Mouse (Mus musculus) B cell, adult 2 months (primary cell): Measurements from ENCODE around the gene Lsamp.

Source experiments
- DNase-seq, 2 experiments: peaks; one replicate each; pipeline ENCODE4 v3.0.0; 2022

Gene Lsamp

DNA sequence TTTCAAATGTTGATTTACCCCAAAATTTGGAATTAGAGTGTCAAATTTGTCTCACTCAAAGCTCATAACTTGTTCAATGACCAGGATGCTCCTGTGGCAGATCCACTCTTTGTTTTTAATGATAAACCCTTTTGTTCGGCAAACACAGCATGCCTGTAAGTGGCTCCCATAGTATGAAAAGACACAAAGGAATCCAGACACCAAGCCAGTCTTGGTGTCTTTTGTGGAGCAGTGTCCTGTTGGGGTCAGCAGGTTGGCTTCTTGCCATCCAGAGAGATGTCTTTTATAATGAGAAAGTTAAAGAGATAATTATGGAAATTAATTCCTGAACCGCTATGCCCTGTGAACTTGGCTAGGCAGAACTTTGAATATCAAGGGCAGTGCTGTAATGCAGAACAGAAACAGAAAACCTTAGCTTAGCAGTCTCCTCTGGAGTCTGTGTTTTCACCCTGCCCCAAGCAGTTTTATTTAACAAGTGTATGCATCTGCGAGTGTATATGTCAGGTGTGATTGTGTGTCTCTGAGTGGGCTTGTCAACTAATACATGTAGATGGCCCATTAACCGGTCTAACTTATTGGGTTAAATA is 310.2 kb downstream of the Lsamp start:
- DNase-seq, result no peak

DNA sequence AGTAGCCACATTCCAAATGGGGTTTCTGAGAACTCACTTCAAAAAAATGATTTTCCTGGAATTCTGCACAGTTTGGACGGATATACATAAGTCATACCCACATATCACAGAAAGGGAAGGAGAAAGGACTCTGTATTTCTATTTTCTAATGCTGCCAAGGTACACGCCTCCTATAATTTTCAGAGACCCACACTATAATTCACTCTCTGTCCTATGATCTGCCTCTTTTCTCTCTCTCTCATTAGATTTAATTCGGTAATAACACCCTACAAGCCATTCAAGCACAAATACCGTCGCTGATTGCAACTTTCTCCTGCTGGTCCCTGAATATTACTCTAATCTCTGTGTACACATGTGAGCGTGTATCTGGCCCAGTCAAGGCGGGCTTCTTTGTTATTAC is 311.1 kb downstream of the Lsamp start:
- no peak for DNase-seq

DNA sequence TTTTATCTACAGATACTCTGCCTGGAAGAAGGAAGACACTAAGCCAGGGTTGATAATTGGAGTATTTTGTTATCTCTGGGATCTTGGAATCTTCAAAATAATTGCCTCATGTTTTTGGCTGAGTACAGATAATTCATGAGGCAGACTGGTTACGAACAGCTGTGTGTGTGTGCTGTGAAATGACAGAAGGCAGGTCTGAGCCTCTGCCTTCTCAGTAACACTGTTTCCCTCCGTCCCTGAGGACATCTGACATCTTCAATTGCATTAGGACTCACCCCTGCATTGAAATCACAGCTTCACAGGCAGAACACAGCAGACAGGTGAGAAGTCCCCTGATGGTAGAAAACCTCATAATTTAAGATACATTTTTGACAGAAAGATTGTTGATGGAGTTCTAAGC is 323.5 kb downstream of the Lsamp start:
- no peak for DNase-seq

DNA sequence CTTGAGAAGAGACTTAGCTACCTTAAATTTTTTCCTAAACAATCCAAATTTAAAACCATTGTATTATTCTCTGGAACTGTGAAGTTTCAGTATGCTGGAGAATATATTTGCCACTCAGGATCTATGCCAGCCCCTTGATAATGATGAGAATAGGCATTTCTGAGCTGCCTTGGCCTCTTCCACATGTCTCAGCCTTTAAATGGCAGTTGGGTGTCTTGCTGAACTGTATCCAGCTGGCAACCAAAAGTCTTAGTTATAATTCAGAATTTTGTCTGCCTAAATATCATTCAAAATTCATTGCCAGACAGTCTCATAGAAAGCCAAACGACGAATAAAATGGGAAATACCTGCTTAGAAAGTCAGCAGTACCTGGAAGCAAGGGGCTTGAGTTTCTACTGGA is 332.0 kb downstream of the Lsamp start:
- no peak for DNase-seq

DNA sequence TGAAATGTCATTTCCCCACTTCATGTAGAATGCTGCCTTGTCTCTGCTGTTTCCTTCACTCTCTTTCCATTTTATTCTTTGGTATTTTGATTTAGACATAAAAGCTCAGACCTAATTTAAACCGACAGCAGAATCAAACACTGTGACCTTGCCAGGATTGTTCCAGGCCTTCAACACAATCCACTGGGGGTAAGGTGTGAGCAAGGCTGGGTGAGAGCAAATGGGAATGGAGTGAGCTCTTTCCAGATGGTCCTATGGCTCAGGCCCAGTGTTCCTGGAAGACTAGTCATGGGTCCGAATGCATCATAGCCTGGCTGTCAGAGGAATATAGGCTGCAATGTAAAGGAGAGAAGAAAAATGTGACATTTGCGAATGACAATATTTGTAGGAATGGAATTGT is 340.6 kb downstream of the Lsamp start:
- DNase-seq, result no peak

DNA sequence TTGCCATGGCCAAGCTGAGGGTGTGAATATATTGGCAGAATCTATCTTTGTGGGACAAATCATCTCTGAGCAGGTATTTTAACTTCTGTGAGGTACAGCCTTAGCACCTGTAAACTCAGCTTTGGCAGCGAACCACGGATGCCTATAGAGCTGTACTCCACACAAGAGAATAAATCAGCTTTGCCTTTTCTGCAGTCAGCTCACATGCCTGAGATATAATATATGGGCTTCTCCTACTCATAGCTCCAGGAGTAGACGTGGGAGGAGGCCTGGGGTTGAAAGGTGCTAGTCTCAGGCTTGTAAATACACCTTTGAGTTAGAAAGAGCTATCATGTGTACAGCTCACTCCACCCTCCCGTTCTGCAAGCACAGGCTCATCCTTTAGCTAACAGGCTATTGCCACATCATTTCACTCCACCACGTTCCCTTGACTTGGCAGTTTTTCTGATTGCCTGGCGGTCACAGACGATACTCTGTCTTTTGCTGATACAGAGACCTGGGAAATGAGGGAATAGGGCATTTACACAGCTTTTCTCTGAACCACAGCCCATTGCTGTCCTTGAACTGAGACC is 344.2 kb downstream of the Lsamp start:
- DNase-seq, result no peak

DNA sequence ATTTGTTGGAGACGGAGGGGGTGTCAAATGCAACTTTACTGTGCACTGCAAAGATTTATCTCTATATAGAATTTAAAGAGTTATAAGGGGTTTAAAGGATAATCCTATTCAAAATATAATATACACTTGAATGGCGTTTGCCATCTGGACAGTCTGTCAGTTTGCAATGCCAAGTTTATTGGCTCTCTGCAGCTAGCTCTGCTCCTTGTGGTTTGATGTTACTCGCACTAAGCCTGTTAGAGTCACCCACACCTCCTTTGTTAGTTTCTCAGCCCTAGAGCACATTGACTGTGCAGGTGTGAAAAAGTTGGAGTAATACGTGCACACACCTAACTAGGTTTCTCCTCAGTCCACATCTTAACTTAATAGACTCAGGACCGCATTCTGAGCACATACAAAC is 385.5 kb downstream of the Lsamp start:
- no peak for DNase-seq

DNA sequence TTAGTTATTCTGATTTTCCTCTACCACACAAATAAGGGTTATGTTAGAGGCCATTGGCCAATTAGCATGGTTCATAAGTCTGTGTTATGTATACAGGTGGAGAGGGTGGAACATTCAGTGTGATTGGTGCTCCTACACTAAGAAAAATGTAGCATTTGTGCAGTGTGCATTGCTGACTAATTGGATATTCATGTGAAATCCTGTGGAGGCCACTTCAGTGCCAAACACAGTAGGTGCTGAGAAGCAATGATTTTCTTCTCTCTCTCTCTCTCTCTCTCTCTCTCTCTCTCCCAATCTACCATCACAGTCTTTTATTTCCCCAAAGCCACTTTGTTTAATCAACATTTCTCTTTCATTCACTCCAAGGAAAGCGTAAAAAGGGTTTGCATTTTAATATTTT is 387.1 kb downstream of the Lsamp start:
- no peak for DNase-seq

DNA sequence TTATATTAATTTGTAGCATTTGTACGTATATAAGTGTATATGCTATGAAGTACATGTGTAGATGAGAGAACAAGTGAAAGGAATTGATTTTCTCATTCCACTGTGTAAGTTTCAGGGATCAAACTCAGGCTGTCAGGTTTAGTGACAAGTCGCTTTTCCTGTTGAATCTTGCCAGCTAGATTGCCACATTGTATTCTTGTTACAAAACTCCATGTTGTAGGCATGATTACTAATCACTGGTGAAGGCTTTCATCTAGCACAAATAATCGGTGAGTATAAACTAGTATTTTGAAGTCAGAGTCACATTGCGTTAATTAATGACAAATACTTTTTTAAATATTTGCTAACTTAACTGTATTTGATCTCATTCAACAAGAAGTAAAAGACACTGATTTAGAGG is 391.2 kb downstream of the Lsamp start:
- no peak for DNase-seq

DNA sequence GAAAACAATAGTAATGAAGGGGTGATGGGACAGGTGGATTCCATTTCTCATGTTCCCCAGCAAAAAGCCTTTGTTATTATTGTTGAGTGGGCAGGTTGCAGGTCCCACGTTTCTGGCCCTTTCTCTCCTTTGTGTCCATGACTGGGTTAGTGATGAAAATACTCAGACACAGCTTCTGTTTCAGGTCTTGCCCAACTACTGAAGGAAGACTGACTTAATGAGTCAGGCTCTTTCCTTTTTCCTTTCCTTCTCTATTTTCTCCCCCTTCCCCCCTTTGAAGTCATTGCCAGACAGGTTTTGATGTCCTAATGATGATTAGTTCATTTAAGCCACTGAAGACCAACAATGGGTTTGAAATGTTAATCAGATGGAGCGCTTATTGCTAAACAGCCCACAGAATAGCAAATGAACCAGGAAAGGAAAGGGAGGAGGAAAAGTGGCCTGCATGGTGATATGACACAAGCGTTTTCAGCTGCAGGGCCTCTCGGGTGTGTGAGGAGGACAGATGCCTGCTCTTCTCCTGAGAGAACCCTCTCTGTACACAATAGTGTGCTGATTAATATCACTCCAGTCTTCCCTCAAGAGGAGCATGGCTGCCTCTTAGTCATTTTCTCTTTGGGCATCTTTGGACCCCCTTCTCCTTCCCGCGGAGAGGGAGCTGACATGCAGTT is 393.1 kb downstream of the Lsamp start:
- DNase-seq, result no peak

DNA sequence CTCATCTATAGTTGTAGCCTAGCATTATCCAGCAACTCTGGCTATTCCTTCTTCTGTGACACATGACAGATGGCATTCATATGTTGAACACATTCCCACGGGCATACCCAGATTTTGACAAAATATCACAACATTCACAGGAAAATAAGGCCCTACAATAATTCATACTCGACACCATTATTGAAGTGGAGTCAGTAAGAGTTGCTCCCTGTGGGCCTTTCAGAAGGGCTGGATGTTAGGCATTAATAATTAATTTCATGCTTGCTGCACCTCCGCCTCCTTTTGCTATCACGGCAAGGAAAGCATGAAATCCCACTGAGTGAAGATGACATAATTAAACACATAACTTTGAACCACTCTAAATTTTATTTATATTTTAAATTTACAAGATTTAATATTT is 407.9 kb downstream of the Lsamp start:
- no peak for DNase-seq

DNA sequence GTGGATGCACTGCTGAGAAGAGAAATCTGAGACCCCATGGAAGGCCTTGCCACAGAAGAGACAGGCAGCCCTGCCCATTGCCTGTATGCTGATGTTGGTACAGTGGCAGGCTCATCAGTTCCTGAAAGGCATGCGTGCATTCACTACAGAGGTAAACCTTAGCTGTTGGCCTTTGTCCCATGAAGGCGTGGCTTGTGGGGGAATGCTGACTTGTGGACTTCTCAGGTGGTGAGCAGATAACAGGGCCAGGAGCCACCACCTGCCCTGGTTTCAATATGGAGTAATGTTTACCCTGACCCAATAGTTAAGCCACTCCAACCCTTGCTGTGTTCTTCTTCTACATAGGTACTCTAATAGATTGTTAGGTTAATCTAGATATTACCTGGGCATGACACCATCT is 415.4 kb downstream of the Lsamp start:
- no peak for DNase-seq

DNA sequence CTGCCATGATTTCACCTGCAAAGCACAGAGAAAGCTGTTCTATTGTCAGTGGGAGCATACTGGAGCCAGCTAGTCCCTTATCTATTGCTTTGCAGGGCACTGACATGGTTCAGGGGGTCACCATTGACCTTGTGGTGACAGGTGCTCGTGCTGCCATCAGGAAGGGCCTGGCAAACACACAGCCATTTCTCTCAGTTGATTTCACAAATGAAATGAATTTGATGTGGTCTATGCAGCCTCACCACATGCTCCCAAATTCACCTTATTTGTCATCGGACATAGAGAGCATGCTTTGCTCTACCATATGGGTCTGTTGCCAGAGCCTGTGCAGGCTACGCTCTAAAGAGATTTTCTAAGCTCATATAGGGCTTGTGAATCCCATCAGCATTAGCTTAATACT is 450.1 kb downstream of the Lsamp start:
- DNase-seq, result no peak

DNA sequence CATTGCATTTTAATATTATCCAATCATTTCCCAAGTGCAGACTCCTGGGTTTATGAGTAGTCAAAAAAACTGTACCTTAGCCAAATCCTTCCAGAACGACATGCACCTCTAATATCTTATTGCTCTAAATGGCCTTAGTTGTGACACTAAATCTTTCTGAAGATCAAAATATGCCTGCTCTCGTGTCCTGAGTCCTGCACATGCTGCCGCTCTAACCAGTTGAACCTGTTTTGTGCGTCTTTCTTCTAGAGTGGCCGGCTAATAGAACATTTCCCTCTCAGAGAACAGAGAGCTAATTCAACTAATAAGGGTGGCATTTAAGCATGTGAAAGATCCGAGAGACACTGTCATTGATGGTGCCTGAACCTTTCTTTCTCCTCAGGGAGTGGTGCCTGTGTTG is 452.3 kb downstream of the Lsamp start:
- no peak for DNase-seq

DNA sequence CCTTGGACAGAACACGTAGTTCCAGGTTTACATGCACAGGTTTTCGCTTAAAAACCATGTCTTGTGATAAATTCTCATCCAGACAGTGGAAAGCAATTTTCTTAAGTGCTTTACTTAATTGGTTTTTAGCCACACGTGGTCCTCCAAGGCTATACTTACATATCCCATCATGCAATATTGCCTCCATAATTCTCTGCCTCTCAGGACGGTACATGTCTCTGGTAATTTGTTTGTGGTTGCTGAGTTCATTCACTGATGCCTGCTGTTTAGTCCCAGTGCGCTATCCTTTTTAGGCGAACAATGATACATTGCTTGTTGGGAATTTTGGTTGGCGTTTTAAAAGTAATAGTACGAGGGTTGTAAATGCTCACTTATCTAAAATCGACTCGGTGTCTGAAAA is 453.7 kb downstream of the Lsamp start:
- no peak for DNase-seq

DNA sequence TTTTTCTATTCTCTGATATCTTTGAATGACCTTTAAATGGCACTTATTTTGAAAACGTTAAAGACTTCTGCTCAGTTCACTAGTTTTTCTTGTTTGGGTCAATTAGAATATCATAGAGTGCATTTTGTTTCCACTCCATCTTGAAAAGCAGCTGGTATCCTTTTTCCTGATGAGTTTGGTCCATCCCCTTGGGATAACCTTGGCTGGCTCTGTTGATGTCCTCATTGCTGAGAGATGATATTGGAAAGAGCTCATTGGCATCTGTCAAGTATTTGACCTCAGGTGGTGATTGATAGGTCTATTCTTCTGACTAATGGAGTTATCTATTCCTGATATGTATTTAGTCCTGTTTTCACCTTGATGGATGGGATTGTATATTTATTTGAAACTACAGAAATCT is 454.7 kb downstream of the Lsamp start:
- no peak for DNase-seq

DNA sequence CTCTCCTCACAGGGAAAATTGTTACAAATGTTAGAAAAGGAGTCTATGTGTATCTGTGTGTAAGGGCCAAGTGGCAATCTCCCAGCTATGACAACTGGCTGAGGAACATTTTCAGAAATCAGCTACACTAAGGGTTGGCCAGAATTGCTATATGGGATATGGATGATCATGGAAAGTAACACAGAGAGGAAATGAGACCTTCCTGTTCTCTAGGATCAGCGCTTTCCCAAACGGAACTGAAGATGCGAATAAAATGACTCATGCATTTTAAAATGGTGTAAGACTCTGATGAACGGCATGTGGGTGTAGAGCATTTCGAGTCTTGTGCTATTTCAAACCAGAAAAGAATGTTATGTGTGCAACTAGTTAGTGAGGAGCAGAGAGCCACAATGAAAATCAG is 462.4 kb downstream of the Lsamp start:
- no peak for DNase-seq

DNA sequence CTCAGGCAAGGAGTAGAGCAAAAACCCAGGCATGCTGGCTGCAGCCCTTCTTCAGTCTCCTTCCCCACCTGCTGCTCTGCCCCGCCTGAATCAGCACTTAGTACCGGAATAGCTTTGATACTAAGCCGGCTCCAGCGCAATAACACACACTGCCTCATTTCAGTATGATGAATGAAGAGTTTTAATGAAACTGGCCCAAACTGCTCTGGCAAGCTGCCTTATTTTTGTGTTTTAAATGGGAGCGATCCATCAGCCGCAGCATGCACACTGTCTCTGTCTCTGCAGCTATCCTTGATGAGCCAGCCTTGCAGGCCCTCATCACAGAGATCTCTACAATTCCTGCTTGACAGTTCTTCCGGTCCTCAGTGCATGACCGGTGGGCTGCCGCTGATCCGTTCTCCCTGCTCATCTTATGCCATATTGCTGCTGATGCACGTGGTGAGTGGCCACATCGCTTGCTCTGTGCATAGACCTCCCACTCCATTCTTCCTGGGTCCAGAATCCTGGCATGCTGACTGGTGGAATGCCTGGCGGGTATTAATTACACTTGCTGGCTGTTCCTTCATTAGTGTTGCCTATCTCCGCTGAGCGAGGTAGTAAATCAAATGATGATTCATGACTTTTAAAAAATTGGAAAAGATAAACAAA is 479.4 kb downstream of the Lsamp start:
- no peak for DNase-seq

DNA sequence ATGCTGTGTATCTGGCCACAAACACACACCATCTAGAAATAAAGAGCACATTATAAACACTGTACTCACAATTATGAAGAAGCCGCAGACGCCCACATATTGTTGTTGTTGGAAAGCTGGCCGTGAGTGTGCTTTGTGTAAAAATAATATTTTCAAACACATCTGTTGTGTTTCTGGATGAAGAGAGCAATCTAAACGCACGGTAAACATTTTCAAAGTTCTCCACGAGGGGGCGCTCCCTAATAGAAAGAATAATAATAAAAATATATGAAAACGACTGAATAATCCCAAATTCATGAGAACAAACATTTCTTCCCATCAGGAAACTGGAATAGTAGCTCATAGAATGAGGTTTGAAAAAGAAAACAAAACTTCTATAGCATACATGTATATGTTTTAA is 482.4 kb downstream of the Lsamp start:
- no peak for DNase-seq

DNA sequence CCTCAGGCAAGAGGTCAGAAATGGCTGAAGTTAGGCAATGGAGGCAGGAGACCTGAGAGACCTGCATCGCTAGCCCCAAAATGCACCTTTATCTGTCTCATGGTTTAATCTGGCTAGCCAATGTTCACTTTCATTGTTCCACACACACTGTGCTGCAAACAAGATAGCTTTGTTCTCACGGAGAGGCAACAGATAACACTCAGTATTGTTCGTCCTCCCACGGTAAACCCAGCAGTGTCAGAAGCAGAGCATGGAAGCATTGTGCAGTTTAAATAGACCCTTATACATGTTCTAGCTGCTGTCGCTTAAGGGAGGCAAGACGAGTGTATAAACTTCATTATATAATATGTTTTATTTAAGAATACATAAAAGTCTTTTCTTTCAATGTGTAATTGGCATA is 486.8 kb downstream of the Lsamp start:
- DNase-seq, result no peak

DNA sequence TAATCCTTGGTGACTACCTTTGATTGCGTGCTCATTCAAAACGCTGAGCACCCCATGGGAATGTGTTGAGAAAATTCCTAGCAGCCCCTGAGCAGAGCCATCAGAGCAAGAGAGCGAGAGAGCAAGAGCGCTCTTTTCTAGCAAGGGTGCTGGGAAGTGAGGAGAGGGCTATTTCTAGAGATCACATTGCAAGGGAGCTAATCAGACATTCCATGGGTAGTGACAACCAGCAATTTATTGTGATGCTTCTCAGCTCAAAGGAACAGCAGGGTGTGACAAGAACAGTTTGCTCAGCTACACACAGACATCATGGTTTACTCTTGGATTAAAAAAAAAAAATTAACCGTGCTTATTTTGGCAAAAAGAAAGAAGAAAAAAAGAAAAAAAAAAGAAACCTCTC is 487.8 kb downstream of the Lsamp start:
- DNase-seq, result no peak

DNA sequence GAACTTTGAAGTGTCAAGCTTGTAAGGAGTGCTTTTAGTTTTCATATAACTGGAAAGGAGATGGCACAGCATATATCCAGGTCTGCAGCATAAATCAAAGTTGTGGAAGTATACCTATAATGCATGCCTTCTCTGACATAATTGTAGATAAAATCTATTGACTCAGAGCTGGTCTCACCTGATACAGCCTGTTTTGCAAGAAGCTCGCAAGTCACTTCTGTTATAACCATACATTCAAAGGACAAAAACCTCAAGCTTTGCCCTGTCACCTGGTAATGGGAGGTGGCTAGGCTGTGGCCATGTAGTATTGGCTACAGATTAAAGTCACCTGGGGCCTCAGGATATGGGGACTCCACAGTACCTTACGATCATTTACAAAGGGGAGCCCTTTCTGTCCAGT is 507.4 kb downstream of the Lsamp start:
- no peak for DNase-seq

DNA sequence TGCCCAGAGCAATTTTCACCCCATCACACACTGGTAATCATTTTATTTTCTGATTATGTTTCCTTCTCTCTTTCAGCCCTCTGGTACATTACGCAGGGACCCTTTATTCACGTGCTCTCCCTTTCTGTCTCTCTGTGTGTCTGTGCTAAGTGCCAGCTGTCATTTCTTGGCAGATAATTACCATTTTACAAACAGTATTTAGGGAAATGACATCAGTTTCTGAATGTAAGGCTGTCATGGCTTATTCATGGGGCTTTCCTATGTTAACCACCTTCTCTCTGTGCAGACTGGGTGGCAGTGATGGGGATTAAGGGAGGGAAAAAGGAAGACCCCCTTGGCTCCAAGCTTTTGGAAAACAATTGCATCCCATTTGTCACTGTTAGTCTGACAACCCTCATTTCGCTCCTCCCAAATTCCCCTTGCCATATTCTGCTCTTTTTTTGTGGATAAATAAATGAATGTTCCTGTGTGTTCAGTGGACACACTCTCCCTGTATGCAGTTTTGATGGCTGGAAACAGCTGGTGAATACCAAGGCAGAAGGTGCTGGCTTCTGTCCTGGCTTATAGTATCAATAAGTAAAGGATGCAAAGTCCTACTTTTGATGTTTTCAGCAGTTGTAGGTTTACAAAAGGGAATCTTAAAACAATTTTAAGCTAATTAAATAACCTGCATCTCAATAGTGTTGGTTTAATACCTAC is 520.2 kb downstream of the Lsamp start:
- no peak for DNase-seq
